Mouse (Mus musculus): ENCODE measurements at regions not wholly inside any gene's neighbourhood (a gene's known extent, or its start where the extent isn't known, plus 50 kb on each side); places are given as distances from the start of the nearest gene placed in this dataset.
A peak's percentile ranks its signal among the peaks of the same experiment; 100 is the strongest.

- Histone ChIP-seq H3K4me1 (ENCODE audit: control insufficient read depth, insufficient read depth, low read length) (no peaks in the 10 kb centered on the region), H3K4me3 (ENCODE audit: insufficient read depth, low read length) (no peak overlapping the region), H3K27ac (ENCODE audit: insufficient read depth, low read length) (no peak overlapping the region)
- TF ChIP-seq CTCF (IDR thresholded peaks at IDR 0.05; ENCODE audit: borderline replicate concordance, insufficient read depth, low read length) = no peak
Observed at GRCm38 (mm10) chr16:10098511-10098910, 71.5 kb upstream of the Rpl39l start.

GRCm38 (mm10) chr16:10088461-10089353 is 81.3 kb upstream of the Rpl39l start:
- H3K27ac ChIP-seq (ENCODE audit: insufficient read depth, low read length) = no peak overlapping the region
- H3K4me1 ChIP-seq (ENCODE audit: control insufficient read depth, insufficient read depth, low read length) = no peaks in the 10 kb centered on the region
- no peak for TF ChIP-seq POLR2A (IDR thresholded peaks at IDR 0.05; ENCODE audit: low read depth, low read length)
- no peak for TF ChIP-seq CTCF (IDR thresholded peaks at IDR 0.05; ENCODE audit: borderline replicate concordance, insufficient read depth, low read length)
- no peak overlapping the region for H3K4me3 ChIP-seq (ENCODE audit: insufficient read depth, low read length)

GRCm38 (mm10) chr16:10086341-10086740 is 83.7 kb upstream of the Rpl39l start:
- H3K4me1 ChIP-seq (ENCODE audit: control insufficient read depth, insufficient read depth, low read length) = no peaks in the 10 kb centered on the region
- no peak overlapping the region for H3K4me3 ChIP-seq (ENCODE audit: insufficient read depth, low read length)
- TF ChIP-seq POLR2A (IDR thresholded peaks at IDR 0.05; ENCODE audit: low read depth, low read length) (no peak), CTCF (IDR thresholded peaks at IDR 0.05; ENCODE audit: borderline replicate concordance, insufficient read depth, low read length) (no peak)
- H3K27ac ChIP-seq (ENCODE audit: insufficient read depth, low read length) = no peak overlapping the region

- H3K27ac ChIP-seq (ENCODE audit: insufficient read depth, low read length) = no peak overlapping the region
- no peak overlapping the region for H3K4me3 ChIP-seq (ENCODE audit: insufficient read depth, low read length)
- TF ChIP-seq CTCF (IDR thresholded peaks at IDR 0.05; ENCODE audit: borderline replicate concordance, insufficient read depth, low read length) (no peak), POLR2A (IDR thresholded peaks at IDR 0.05; ENCODE audit: low read depth, low read length) (no peak)
- no peaks in the 10 kb centered on the region; the same call in 1 of the 2 replicates for H3K4me1 ChIP-seq (ENCODE audit: control insufficient read depth, insufficient read depth, low read length)
Observed at GRCm38 (mm10) chr16:10085429-10085828, 84.6 kb upstream of the Rpl39l start.

GRCm38 (mm10) chr16:10081751-10082150 is 86.4 kb upstream of the Grin2a start:
- Histone ChIP-seq H3K4me1 (ENCODE audit: control insufficient read depth, insufficient read depth, low read length) (no peaks in the 10 kb centered on the region; the same call in 1 of the 2 replicates), H3K4me3 (ENCODE audit: insufficient read depth, low read length) (no peak overlapping the region), H3K27ac (ENCODE audit: insufficient read depth, low read length) (no peak overlapping the region)
- TF ChIP-seq CTCF (IDR thresholded peaks at IDR 0.05; ENCODE audit: borderline replicate concordance, insufficient read depth, low read length) (no peak), POLR2A (IDR thresholded peaks at IDR 0.05; ENCODE audit: low read depth, low read length) (no peak)

- no peak for TF ChIP-seq CTCF (IDR thresholded peaks at IDR 0.05; ENCODE audit: borderline replicate concordance, insufficient read depth, low read length)
- TF ChIP-seq POLR2A (IDR thresholded peaks at IDR 0.05; ENCODE audit: low read depth, low read length) = no peak
- no peak overlapping the region for H3K4me3 ChIP-seq (ENCODE audit: insufficient read depth, low read length)
- peak overlapping the region; percentile 58 for H3K27ac ChIP-seq (ENCODE audit: insufficient read depth, low read length)
- no peaks in the 10 kb centered on the region; the same call in 1 of the 2 replicates for H3K4me1 ChIP-seq (ENCODE audit: control insufficient read depth, insufficient read depth, low read length)
Observed at GRCm38 (mm10) chr16:10080121-10080679, 84.8 kb upstream of the Grin2a start.

- Histone ChIP-seq H3K4me1 (ENCODE audit: control insufficient read depth, insufficient read depth, low read length) (no peaks in the 10 kb centered on the region), H3K27ac (ENCODE audit: insufficient read depth, low read length) (no peak overlapping the region), H3K4me3 (ENCODE audit: insufficient read depth, low read length) (no peak overlapping the region)
- TF ChIP-seq POLR2A (IDR thresholded peaks at IDR 0.05; ENCODE audit: low read depth, low read length) (no peak), CTCF (IDR thresholded peaks at IDR 0.05; ENCODE audit: borderline replicate concordance, insufficient read depth, low read length) (peak; percentile 50; the same call in 1 of the 2 replicates)
Observed at GRCm38 (mm10) chr16:10073158-10073557, 77.8 kb upstream of the Grin2a start.

GRCm38 (mm10) chr16:10063491-10063890 is 68.1 kb upstream of the Grin2a start:
- Histone ChIP-seq H3K4me3 (ENCODE audit: insufficient read depth, low read length) (no peak overlapping the region), H3K27ac (ENCODE audit: insufficient read depth, low read length) (no peak overlapping the region), H3K4me1 (ENCODE audit: control insufficient read depth, insufficient read depth, low read length) (no peaks in the 10 kb centered on the region)
- TF ChIP-seq CTCF (IDR thresholded peaks at IDR 0.05; ENCODE audit: borderline replicate concordance, insufficient read depth, low read length) (no peak), POLR2A (IDR thresholded peaks at IDR 0.05; ENCODE audit: low read depth, low read length) (no peak)

- Histone ChIP-seq H3K4me1 (ENCODE audit: control insufficient read depth, insufficient read depth, low read length) (no peaks in the 10 kb centered on the region), H3K4me3 (ENCODE audit: insufficient read depth, low read length) (no peak overlapping the region), H3K27ac (ENCODE audit: insufficient read depth, low read length) (no peak overlapping the region)
- TF ChIP-seq POLR2A (IDR thresholded peaks at IDR 0.05; ENCODE audit: low read depth, low read length) (no peak), CTCF (IDR thresholded peaks at IDR 0.05; ENCODE audit: borderline replicate concordance, insufficient read depth, low read length) (no peak)
Observed at GRCm38 (mm10) chr16:10058094-10058493, 62.7 kb upstream of the Grin2a start.

Data from embryonic fibroblast, embryonic 13.5 days (primary cell).